Mouse (Mus musculus) myocyte (in vitro differentiated cells): ENCODE data around the gene Ppp1r35.
"Not testable (repeated sequence)": the region's sequence is repeated elsewhere in the genome, so short reads cannot be mapped to it uniquely, and the experiment has no call there.

Source experiments
- E2F4 ChIP-seq: IDR thresholded peaks from one replicate; pipeline ENCODE4 v1.6.1; 2011; ENCODE audit warnings: mild to moderate bottlenecking, control low read depth, moderate library complexity; ENCODE audit not compliant: insufficient read depth
- MAX ChIP-seq: IDR thresholded peaks from one replicate; pipeline ENCODE4 v1.6.1; 2011; ENCODE audit warnings: low read depth, mild to moderate bottlenecking, control low read depth
- MYOD1 ChIP-seq, 3 experiments: IDR thresholded peaks; one replicate each; pipeline ENCODE4 v1.6.1; 2011; ENCODE audit warnings: control low read depth in 2 of 3, low read depth in 2 of 3, mild to moderate bottlenecking in 2 of 3, moderate library complexity in 1 of 3; ENCODE audit not compliant: insufficient read length in 2 of 3, control insufficient read depth in 1 of 3
- MYOG ChIP-seq, 3 experiments: IDR thresholded peaks; one replicate each; pipeline ENCODE4 v1.6.1; 2011; ENCODE audit warnings: control low read depth in 2 of 3, low read depth in 2 of 3, mild to moderate bottlenecking in 2 of 3; ENCODE audit not compliant: insufficient read length in 2 of 3, control insufficient read depth in 1 of 3, insufficient read depth in 1 of 3
- POLR2A ChIP-seq: IDR thresholded peaks from one replicate; pipeline ENCODE4 v1.6.1; 2011; ENCODE audit warnings: low read depth, mild to moderate bottlenecking, control low read depth, moderate library complexity; ENCODE audit not compliant: insufficient read length
- POLR2AphosphoS2 ChIP-seq: IDR thresholded peaks from one replicate; pipeline ENCODE4 v1.6.1; 2011; ENCODE audit warnings: low read depth, control low read depth; ENCODE audit not compliant: insufficient read length
- SRF ChIP-seq: IDR thresholded peaks from one replicate; pipeline ENCODE4 v1.6.1; 2011; ENCODE audit warnings: low read depth; ENCODE audit not compliant: control insufficient read depth, insufficient read length
- TCF12 ChIP-seq: IDR thresholded peaks from one replicate; pipeline ENCODE4 v1.6.1; 2011; ENCODE audit warnings: mild to moderate bottlenecking, control low read depth; ENCODE audit not compliant: poor library complexity, insufficient read depth, severe bottlenecking
- TCF3 ChIP-seq: IDR thresholded peaks from one replicate; pipeline ENCODE4 v1.6.1; 2011; ENCODE audit warnings: low read depth, control low read depth; ENCODE audit not compliant: insufficient read length
- USF1 ChIP-seq: IDR thresholded peaks from one replicate; pipeline ENCODE4 v1.6.1; 2011; ENCODE audit warnings: low read depth, mild to moderate bottlenecking, control low read depth, moderate library complexity

- not testable (repeated sequence) for TF ChIP-seq E2F4; MAX; POLR2A; MYOD1 (IDR thresholded peaks at IDR 0.05; ENCODE audit: control insufficient read depth in 1 of 3, insufficient read length in 2 of 3, low read depth in 2 of 3); TCF12; USF1; SRF; POLR2AphosphoS2; TCF3; MYOG (IDR thresholded peaks at IDR 0.05; ENCODE audit: control insufficient read depth in 1 of 3, insufficient read depth in 1 of 3, insufficient read length in 2 of 3, low read depth in 2 of 3)
Measured at GRCm38 (mm10) chr5:137750212-137750611, 28.4 kb upstream of the Ppp1r35 start.
